Mouse (Mus musculus): Measurements from ENCODE around the gene Aldh9a1.

DNA sequence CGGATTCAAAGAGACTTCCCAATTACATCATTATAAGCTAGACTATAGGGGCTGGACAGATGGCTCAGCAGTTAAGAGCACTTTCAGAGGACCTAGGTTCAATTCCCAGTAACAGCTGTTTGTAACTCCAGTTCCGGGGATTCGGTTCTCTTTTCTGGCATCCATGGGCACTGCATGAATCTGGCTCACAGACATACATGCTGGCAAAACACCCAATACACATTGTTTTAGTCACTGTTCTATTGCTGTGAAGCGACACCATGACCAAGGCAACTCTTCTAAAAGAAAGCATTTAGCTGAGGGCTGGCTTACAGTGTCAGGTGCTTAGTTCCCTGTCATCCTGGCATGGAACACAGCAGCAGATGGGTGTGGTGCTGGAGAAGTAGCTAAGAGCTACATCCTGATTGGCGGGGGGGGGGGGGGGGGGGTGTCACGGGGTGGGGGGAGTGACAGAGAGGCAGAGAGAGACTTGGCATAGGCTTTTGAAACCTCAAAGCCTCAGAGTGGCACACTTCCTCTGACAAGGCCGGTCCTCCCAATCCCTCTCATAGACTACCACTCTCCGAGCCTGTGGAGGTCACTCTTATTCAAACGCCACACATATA is 10.5 kb upstream of the Aldh9a1 start:
- TF ChIP-seq CTCF (IDR thresholded peaks at IDR 0.05; ENCODE audit: borderline replicate concordance, control insufficient read depth, extremely low read depth, insufficient read depth, low read length, poor library complexity) (no peak), POLR2A (IDR thresholded peaks at IDR 0.05; ENCODE audit: control insufficient read depth, extremely low read depth, insufficient read depth, low read length, poor library complexity) (no peak)
